Mouse (Mus musculus): Measurements from ENCODE around the gene Il23a. TPM values are rescaled to one million over a fixed set of nuclear protein-coding genes. Genes with fewer than 3 reads are reported as not detected.

The Il23a gene
- polyA plus RNA-seq, 1 experiment from 2014 or later = 0.34 TPM

DNA sequence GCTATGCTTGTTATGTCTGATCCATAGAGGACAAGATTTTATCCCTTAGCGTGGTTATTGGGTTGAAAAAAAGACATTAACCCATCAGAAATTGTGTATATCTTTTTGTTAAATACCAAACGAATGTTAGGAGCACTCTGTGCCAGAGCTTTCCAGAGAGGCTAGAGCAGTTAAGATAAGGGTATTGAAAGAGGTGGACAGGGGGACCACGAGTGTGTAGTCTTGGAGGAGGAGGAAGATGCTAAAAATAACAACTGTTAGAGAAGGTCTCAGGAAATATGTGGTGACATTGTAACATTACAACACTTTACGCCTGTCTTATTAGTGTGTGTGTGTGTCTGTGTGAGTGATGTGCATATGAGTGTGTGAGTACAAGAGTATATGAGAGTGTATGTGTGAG lies 12.3 kb upstream of the Il23a start:
- H3K9ac ChIP-seq (ENCODE audit: low read length) = no peak overlapping the region
- H3K9me3 ChIP-seq (ENCODE audit: control insufficient read depth, low read length) = no peaks in the 10 kb centered on the region
- peaks cover 7% of the 10 kb centered on the region for H3K4me1 ChIP-seq (replicated peaks; ENCODE audit: control insufficient read depth, insufficient read depth, low read length)
- H3K27me3 ChIP-seq (ENCODE audit: control insufficient read depth, insufficient read depth, low read depth, low read length) = no peaks in the 10 kb centered on the region
- WGBS = 56% methylated on average over 4 of the region's 4 CpGs
- H3K36me3 ChIP-seq (ENCODE audit: control insufficient read depth, insufficient read depth, low read length) = peaks cover 42% of the 10 kb centered on the region
- no peak for ATAC-seq (ENCODE audit: low read depth)
- no peak overlapping the region for H3K4me3 ChIP-seq (ENCODE audit: low read length)
- H3K4me2 ChIP-seq (ENCODE audit: low read depth, low read length) = no peak overlapping the region
- H3K27ac ChIP-seq (ENCODE audit: low read length) = no peak overlapping the region

DNA sequence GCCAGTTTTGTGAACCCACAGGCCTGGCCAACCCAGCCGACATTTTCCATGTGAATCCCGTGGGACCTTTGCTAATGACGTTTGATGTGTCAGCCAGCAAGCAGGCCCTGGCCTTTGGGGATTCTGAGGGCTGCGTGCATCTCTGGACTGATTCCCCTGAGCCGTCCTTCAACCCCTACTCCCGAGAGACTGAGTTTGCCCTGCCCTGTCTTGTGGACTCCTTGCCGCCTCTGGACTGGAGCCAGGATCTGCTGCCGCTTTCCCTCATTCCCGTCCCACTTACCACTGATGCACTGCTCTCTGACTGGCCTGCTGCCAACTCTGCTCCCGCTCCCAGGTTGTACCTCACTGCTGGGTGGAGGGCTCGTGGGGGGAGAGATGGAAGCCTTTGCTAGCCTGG lies 11.6 kb upstream of the Il23a start:
- ATAC-seq (ENCODE audit: low read depth) = peak; percentile 82
- 36% methylated on average over 11 of the region's 11 CpGs for WGBS
- Histone ChIP-seq H3K27ac (ENCODE audit: low read length) (no peak overlapping the region), H3K4me2 (ENCODE audit: low read depth, low read length) (no peak overlapping the region), H3K9ac (ENCODE audit: low read length) (no peak overlapping the region), H3K27me3 (ENCODE audit: control insufficient read depth, insufficient read depth, low read depth, low read length) (no peaks in the 10 kb centered on the region), H3K4me1 (replicated peaks; ENCODE audit: control insufficient read depth, insufficient read depth, low read length) (peaks cover 7% of the 10 kb centered on the region), H3K4me3 (ENCODE audit: low read length) (no peak overlapping the region), H3K9me3 (ENCODE audit: control insufficient read depth, low read length) (no peaks in the 10 kb centered on the region), H3K36me3 (ENCODE audit: control insufficient read depth, insufficient read depth, low read length) (peaks cover 35% of the 10 kb centered on the region)

DNA sequence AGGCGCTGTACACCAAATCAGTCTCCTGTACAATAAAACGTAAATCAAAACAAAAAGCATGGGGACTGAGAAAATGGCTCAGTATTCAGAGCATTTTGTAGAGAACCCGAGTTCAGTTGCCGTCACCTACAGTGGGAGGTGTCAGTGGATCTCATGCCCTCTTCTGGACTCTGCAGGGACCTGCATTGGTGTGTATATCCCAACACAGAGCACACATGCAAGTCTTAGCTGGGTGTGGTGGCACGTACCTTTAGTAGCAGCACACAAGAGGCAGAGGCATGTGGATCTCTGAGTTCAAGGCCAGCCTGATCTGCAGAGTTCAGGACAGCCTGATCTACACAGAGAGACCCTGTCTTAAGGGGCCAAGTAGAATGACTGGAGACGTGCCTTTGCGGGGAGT lies 11.1 kb upstream of the Il23a start:
- Histone ChIP-seq H3K4me1 (replicated peaks; ENCODE audit: control insufficient read depth, insufficient read depth, low read length) (peaks cover 7% of the 10 kb centered on the region), H3K4me3 (ENCODE audit: low read length) (no peak overlapping the region), H3K9me3 (ENCODE audit: control insufficient read depth, low read length) (no peaks in the 10 kb centered on the region), H3K27ac (ENCODE audit: low read length) (no peak overlapping the region), H3K36me3 (ENCODE audit: control insufficient read depth, insufficient read depth, low read length) (peaks cover 30% of the 10 kb centered on the region), H3K27me3 (ENCODE audit: control insufficient read depth, insufficient read depth, low read depth, low read length) (no peaks in the 10 kb centered on the region), H3K4me2 (ENCODE audit: low read depth, low read length) (no peak overlapping the region), H3K9ac (ENCODE audit: low read length) (no peak overlapping the region)
- ATAC-seq (ENCODE audit: low read depth) = no peak
- WGBS = 85% methylated on average over 7 of the region's 7 CpGs

DNA sequence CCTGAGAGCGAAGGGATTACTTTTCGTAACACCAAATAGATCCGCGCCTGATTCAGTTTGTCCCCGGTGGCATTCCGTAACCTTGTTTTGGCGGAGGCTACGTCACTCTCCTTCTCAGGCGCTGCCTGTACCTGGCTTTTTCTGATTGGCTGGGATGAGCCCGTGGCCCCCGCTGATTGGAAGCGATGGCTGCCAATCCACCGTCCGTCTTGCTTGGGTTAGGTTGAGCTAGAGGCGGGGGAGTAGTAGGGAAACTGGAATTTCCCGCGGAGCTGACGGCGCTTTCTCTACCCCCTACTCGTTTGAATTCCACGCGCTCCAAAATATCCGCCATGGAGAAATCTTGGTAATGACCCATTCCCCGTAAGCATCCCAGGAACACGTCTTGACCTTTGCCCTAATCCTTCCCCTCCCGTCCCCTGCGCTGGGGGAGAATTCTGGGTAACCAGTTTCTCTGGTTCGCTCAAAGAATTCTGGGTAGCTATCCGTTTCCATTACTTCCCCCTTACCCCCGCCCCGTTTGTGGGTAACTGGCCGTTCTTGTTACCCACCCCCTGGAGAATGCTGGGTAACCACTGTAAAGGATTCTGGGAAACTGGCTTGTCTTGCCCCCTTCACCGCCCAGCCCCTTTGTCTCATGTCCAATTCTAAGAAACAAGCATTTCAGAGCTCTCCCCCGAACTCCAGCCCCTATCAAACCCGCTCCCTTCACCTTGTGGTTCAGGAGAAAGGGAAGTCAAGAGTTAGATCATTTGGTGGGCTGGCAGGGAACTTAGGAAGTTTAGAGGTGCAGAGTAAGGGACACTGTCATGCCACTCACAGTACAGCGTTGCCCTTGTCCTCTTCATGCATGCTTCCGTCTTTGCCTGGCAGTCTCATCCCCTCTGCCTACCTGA lies 4.8 kb upstream of the Il23a start, which contains the start of gene Pan2:
Pan2 (plus strand) TSS at position 210 of the 896 bp plus-strand sequence.
- Histone ChIP-seq H3K9me3 (ENCODE audit: control insufficient read depth, low read length) (no peaks in the 10 kb centered on the region), H3K4me1 (replicated peaks; ENCODE audit: control insufficient read depth, insufficient read depth, low read length) (peaks cover 10% of the 10 kb centered on the region)
- under 1% methylated on average over 37 of the region's 37 CpGs for WGBS

DNA sequence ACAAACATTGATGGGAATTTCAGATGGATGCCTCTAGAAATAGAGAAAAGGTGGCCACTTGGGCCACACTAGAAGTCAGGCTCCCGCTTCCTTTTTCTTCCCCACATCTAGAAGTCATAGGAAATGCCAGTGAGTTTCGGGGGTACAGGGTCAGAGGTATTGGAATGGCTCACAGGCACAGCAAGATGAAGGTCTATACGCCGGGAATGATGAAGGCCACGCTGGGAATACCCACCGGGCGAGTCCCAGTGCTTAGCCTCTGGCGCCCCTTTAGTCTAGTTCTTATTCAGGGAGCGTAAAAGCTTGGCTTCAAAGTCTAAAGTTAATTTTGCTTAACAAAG lies 4.2 kb upstream of the Il23a start:
- Histone ChIP-seq H3K9me3 (ENCODE audit: control insufficient read depth, low read length) (no peaks in the 10 kb centered on the region), H3K27ac (ENCODE audit: low read length) (peak overlapping the region; percentile 97), H3K9ac (ENCODE audit: low read length) (peak overlapping the region; percentile 88), H3K27me3 (ENCODE audit: control insufficient read depth, insufficient read depth, low read depth, low read length) (no peaks in the 10 kb centered on the region), H3K4me2 (ENCODE audit: low read depth, low read length) (peak overlapping the region; percentile 67), H3K36me3 (ENCODE audit: control insufficient read depth, insufficient read depth, low read length) (no peaks in the 10 kb centered on the region), H3K4me3 (ENCODE audit: low read length) (peak overlapping the region; percentile 67), H3K4me1 (replicated peaks; ENCODE audit: control insufficient read depth, insufficient read depth, low read length) (peaks cover 12% of the 10 kb centered on the region)
- peak; percentile 35 for ATAC-seq (ENCODE audit: low read depth)
- under 1% methylated on average over 9 of the region's 9 CpGs for WGBS

More for the DNA sequence above, 4.8 kb upstream of the Il23a start, which contains the start of gene Pan2:
- peak within 1 kb of the TSS; percentile 88 for H3K9ac ChIP-seq (ENCODE audit: low read length)
- ATAC-seq (ENCODE audit: low read depth) = peak; percentile 99
- peak within 1 kb of the TSS; percentile 75 for H3K4me2 ChIP-seq (ENCODE audit: low read depth, low read length)
- peak within 1 kb of the TSS; percentile 97 for H3K27ac ChIP-seq (ENCODE audit: low read length)
- peak within 1 kb of the TSS; percentile 67 for H3K4me3 ChIP-seq (ENCODE audit: low read length)
- no peaks in the 10 kb centered on the region for H3K27me3 ChIP-seq (ENCODE audit: control insufficient read depth, insufficient read depth, low read depth, low read length)
- 0 out of 2 replicates have a peak, but pooled peaks cover 3% of the 10 kb centered on the region for H3K36me3 ChIP-seq (ENCODE audit: control insufficient read depth, insufficient read depth, low read length)

DNA sequence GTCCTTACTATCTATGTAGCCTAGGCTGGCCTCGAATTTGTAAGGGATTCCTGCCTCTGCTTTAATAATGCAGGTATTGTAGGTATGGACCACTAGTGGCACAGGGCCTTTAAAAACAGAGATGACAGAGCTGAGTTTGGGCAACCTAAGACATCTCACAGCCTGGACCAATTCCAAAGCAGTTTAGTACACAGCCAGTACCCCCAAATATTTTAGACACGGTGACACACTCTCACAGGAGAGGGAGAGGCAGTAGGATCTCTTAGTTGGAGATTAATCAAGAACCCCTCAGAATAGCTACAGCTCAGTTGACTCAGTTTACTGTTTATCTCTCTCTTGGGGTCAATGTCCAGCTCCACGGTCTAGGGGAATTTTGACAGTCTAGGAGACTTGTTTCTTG lies 3.8 kb upstream of the Il23a start:
- 36% methylated on average over 3 of the region's 3 CpGs for WGBS
- Histone ChIP-seq H3K9ac (ENCODE audit: low read length) (peak overlapping the region; percentile 88), H3K27ac (ENCODE audit: low read length) (peak overlapping the region; percentile 97), H3K9me3 (ENCODE audit: control insufficient read depth, low read length) (no peaks in the 10 kb centered on the region), H3K4me1 (replicated peaks; ENCODE audit: control insufficient read depth, insufficient read depth, low read length) (peaks cover 16% of the 10 kb centered on the region), H3K4me3 (ENCODE audit: low read length) (peak overlapping the region; percentile 67), H3K36me3 (ENCODE audit: control insufficient read depth, insufficient read depth, low read length) (no peaks in the 10 kb centered on the region), H3K4me2 (ENCODE audit: low read depth, low read length) (peak overlapping the region; percentile 67), H3K27me3 (ENCODE audit: control insufficient read depth, insufficient read depth, low read depth, low read length) (no peaks in the 10 kb centered on the region)
- ATAC-seq (ENCODE audit: low read depth) = no peak

DNA sequence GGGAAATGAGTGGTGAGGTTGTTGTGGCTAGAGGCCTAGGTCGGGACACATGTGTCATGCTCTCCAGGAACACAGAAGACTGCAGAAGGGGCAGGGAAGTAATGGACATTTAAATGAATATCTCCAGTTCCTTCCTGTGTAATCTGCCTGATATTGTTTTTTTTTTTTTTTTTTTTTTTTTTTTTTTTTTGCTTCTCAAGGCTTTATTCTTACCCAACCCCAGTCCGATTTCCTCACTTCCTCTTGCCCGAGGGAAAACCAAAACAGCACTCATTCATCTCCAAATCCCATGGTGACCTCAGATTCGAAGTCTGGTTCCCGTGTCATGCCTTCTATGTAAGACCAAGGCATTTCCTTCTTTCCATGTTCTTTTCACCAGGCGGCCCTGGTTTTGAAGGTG lies 309 bp downstream of the Il23a start:
- H3K9ac ChIP-seq (ENCODE audit: low read length) = no peak overlapping the region
- H3K36me3 ChIP-seq (ENCODE audit: control insufficient read depth, insufficient read depth, low read length) = no peaks in the 10 kb centered on the region
- H3K4me2 ChIP-seq (ENCODE audit: low read depth, low read length) = no peak overlapping the region
- peaks cover 13% of the 10 kb centered on the region for H3K4me1 ChIP-seq (replicated peaks; ENCODE audit: control insufficient read depth, insufficient read depth, low read length)
- no peak for ATAC-seq (ENCODE audit: low read depth)
- H3K9me3 ChIP-seq (ENCODE audit: control insufficient read depth, low read length) = no peaks in the 10 kb centered on the region
- H3K27ac ChIP-seq (ENCODE audit: low read length) = no peak overlapping the region
- 61% methylated on average over 6 of the region's 6 CpGs for WGBS
- H3K27me3 ChIP-seq (ENCODE audit: control insufficient read depth, insufficient read depth, low read depth, low read length) = no peaks in the 10 kb centered on the region
- no peak overlapping the region for H3K4me3 ChIP-seq (ENCODE audit: low read length)

DNA sequence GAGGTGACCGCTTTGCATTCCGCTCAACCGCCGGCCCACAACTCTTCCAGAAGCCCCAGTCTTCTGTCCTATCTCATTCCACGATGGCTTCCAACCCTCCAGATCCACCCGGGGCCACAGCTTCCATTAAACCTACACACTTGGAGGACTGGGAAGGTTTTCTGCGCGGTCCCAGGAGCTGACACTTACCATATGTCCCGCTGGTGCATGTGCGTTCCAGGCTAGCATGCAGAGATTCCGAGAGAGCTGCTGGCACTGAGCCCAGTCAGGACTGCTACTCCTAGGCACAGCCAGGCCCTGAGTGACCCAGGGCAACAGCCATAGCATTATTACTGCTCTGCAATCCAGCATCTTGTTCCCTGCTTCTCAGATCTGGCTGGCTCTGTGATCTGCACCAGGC lies 930 bp downstream of the Il23a start:
- 0 out of 2 replicates have a peak overlapping the region, but pooled peaks have one; percentile 25 for H3K9ac ChIP-seq (ENCODE audit: low read length)
- ATAC-seq (ENCODE audit: low read depth) = peak; percentile 86
- no peaks in the 10 kb centered on the region for H3K27me3 ChIP-seq (ENCODE audit: control insufficient read depth, insufficient read depth, low read depth, low read length)
- no peak overlapping the region for H3K27ac ChIP-seq (ENCODE audit: low read length)
- H3K4me1 ChIP-seq (replicated peaks; ENCODE audit: control insufficient read depth, insufficient read depth, low read length) = peaks cover 13% of the 10 kb centered on the region
- H3K4me2 ChIP-seq (ENCODE audit: low read depth, low read length) = no peak overlapping the region
- no peaks in the 10 kb centered on the region for H3K36me3 ChIP-seq (ENCODE audit: control insufficient read depth, insufficient read depth, low read length)
- no peaks in the 10 kb centered on the region for H3K9me3 ChIP-seq (ENCODE audit: control insufficient read depth, low read length)
- H3K4me3 ChIP-seq (ENCODE audit: low read length) = no peak overlapping the region
- WGBS = 57% methylated on average over 11 of the region's 11 CpGs

DNA sequence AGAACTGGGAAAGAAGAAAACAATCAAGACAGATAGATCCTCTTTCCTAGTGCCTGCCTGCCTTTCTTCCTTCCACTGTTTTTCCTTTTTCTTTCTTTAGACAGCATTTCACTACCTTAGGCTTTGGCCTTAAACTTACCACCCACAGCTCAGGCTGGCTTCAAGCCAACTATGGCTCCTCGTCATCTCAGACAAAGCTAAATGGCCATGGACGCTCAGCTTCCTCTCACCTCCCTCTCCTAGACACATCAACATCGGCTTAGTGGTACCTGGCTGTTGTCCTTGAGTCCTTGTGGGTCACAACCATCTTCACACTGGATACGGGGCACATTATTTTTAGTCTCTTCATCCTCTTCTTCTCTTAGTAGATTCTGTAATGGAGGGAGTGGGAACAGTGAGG lies 1.3 kb downstream of the Il23a start:
- Histone ChIP-seq H3K9ac (ENCODE audit: low read length) (0 out of 2 replicates have a peak overlapping the region, but pooled peaks have one; percentile 25), H3K27me3 (ENCODE audit: control insufficient read depth, insufficient read depth, low read depth, low read length) (no peaks in the 10 kb centered on the region), H3K4me2 (ENCODE audit: low read depth, low read length) (no peak overlapping the region), H3K4me3 (ENCODE audit: low read length) (no peak overlapping the region), H3K9me3 (ENCODE audit: control insufficient read depth, low read length) (no peaks in the 10 kb centered on the region), H3K4me1 (replicated peaks; ENCODE audit: control insufficient read depth, insufficient read depth, low read length) (peaks cover 10% of the 10 kb centered on the region), H3K36me3 (ENCODE audit: control insufficient read depth, insufficient read depth, low read length) (no peaks in the 10 kb centered on the region), H3K27ac (ENCODE audit: low read length) (no peak overlapping the region)
- 46% methylated on average over 4 of the region's 4 CpGs for WGBS
- no peak for ATAC-seq (ENCODE audit: low read depth)
